23 mouse cellular contexts compared by ENCODE assay signal in genomic region chr4:13127701-13128010, GRCm38 (mm10).
A peak's percentile ranks its signal among the peaks of the same experiment; 100 is the strongest.
DNase-seq lines count a peak whose midpoint lies in the region; ATAC-seq and TF ChIP-seq lines count a peak whose summit lies in the region.
"Had no signal": no experiment of that assay in that cellular context is flagged by ENCODE, and none has a peak within 500 bp of the region (broad histone marks: within the 10 kb centered on the region; RNA-seq: fewer than 3 reads in every experiment).

No protein-coding gene starts in this region.

- H3K27ac ChIP-seq in bone marrow macrophage, adult 2 months (ENCODE audit: insufficient read depth, low read depth, low read length) = peak overlapping the region; percentile 90
- no peak overlapping the region for H3K27ac ChIP-seq in limb, embryonic 15.5 days
- H3K27ac ChIP-seq: hindbrain, embryonic 14.5 days; left cerebral cortex, adult 2 months; liver, embryonic 15.5 days had no signal

- H3K4me1 ChIP-seq in bone marrow macrophage, adult 2 months (ENCODE audit: control insufficient read depth, insufficient read depth, low read length) = peaks cover 25% of the 10 kb centered on the region
- H3K4me1 ChIP-seq in limb, embryonic 15.5 days = no peaks in the 10 kb centered on the region
- H3K4me1 ChIP-seq: heart, embryonic 12.5 days; liver, embryonic 15.5 days had no signal

- H3K4me3 ChIP-seq in bone marrow macrophage, adult 2 months (ENCODE audit: insufficient read depth, low read length) = no peak overlapping the region
- no peak overlapping the region for H3K4me3 ChIP-seq in limb, embryonic 15.5 days
- H3K4me3 ChIP-seq: heart, embryonic 12.5 days; left cerebral cortex, adult 2 months; liver, embryonic 15.5 days had no signal

- TF ChIP-seq POLR2A in bone marrow macrophage, adult 2 months (IDR thresholded peaks at IDR 0.05; ENCODE audit: borderline replicate concordance, low read depth, low read length) = no peak

- no peak overlapping the region for H3K4me2 ChIP-seq in limb, embryonic 15.5 days
- H3K4me2 ChIP-seq: heart, embryonic 12.5 days; hindbrain, embryonic 14.5 days; liver, embryonic 15.5 days; lung, embryonic 14.5 days; midbrain, embryonic 11.5 days had no signal

- H3K27me3 ChIP-seq in limb, embryonic 15.5 days = no peaks in the 10 kb centered on the region
- H3K27me3 ChIP-seq: heart, embryonic 12.5 days; liver, embryonic 15.5 days; Patski had no signal

- TF ChIP-seq CTCF in bone marrow macrophage, adult 2 months (IDR thresholded peaks at IDR 0.05; ENCODE audit: low read depth, low read length) = no peak

- peak; percentile 24 to 57 for DNase-seq in cerebellum, postnatal 14 days
- no peak for DNase-seq in cerebellum, adult 18-20 months
- DNase-seq in layer of hippocampus, adult 9-11 months = peak; percentile 6
- DNase-seq in layer of hippocampus, postnatal 25 days (ENCODE audit: extremely low spot score in 1 of 2, low spot score in 1 of 2) = no peak
- no peak for DNase-seq in embryo, embryonic 11 days
- no peak for DNase-seq in urinary bladder, postnatal 25 days (ENCODE audit: low spot score)
- DNase-seq: cerebellum, adult 8-10 months; forebrain, postnatal 0 days; kidney, adult 9 months; kidney, postnatal 10 days; lung, embryonic 14.5 days; right cerebral cortex, postnatal 4 days; thymus, postnatal 4 days had no signal

- ATAC-seq in limb, embryonic 15.5 days (ENCODE audit: insufficient number of reproducible peaks, low FRiP score, low TSS enrichment, low read depth) = 0 out of 2 replicates have a peak, but pooled peaks have one; percentile 52
- ATAC-seq: forebrain, postnatal 0 days; intestine, postnatal 0 days; midbrain, embryonic 16.5 days; Patski had no signal

- 71% methylated on average over 1 of the region's 1 CpGs for WGBS in limb, embryonic 15.5 days

- H3K9me3 ChIP-seq in limb, embryonic 15.5 days = no peaks in the 10 kb centered on the region
- H3K9me3 ChIP-seq: heart, embryonic 12.5 days; liver, embryonic 15.5 days had no signal

- H3K9ac ChIP-seq in limb, embryonic 15.5 days = no peak overlapping the region
- H3K9ac ChIP-seq: forebrain, postnatal 0 days; heart, embryonic 12.5 days; hindbrain, embryonic 14.5 days; liver, embryonic 15.5 days; lung, embryonic 14.5 days had no signal

- H3K36me3 ChIP-seq in limb, embryonic 15.5 days = no peaks in the 10 kb centered on the region
- H3K36me3 ChIP-seq: heart, embryonic 12.5 days; liver, embryonic 15.5 days had no signal

Comparison
In these comparisons a context has a peak if more than half of its experiments do, and no peak if none do; other contexts are left out.
1. DNase-seq: peak in cerebellum, postnatal 14 days (2 of 2) and layer of hippocampus, adult 9-11 months (single experiment); none in cerebellum, adult 18-20 months (0 of 2), layer of hippocampus, postnatal 25 days (0 of 2), embryo, embryonic 11 days (single experiment) and urinary bladder, postnatal 25 days (single experiment).